Mouse (Mus musculus) CD4-positive, CD25-positive, alpha-beta regulatory T cell, adult 2 months (primary cell): Measurements from ENCODE around the gene Lsm2.
"Not testable (repeated sequence)": the region's sequence is repeated elsewhere in the genome, so short reads cannot be mapped to it uniquely, and the experiment has no call there.

ENCODE experiments used
- DNase-seq: peaks from one replicate; pipeline ENCODE4 v3.0.0-alpha.2; 2012; ENCODE audit warnings: low read depth, low spot score

Gene Lsm2

DNA sequence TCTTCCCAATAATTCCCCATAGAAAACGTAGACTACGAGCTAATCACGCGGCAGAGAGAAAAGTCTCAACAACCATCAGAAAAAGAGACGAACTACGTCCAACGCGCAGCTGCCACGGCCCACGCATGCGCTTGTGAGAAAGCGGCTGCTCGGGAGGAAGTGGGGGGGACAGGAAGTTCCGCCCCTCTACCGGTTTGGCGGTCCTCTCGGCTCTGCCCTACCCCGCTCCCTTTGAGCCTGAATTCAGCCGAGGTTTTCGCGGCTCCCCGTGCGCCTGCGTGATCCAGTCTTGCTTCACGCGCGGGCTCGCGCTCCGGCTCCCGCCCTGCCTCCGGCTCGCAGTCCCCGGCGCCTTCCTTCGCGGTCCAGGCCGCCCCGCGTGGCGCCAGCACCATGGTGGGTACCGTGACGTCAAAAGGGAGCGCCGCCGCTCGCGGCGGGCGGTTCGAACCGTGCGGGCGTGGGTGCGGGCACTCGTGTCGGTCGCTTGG lies at the start of gene Lsm2:
Gene Lsm2, plus strand, starts transcription at position 173 of the 491 bp plus-strand sequence.
- peak; percentile 96 for DNase-seq

- DNase-seq = peak; percentile 47
Observed at GRCm38 (mm10) chr17:34932287-34932686, 49.4 kb upstream of the Lsm2 start.

- DNase-seq = no peak
Observed at GRCm38 (mm10) chr17:34934031-34934430, 47.6 kb upstream of the Lsm2 start.

- no peak for DNase-seq
Observed at GRCm38 (mm10) chr17:34934830-34935229, 46.8 kb upstream of the Lsm2 start.

GRCm38 (mm10) chr17:34937960-34938505 lies 43.6 kb upstream of the Lsm2 start:
- DNase-seq = no peak

GRCm38 (mm10) chr17:34941344-34942041 lies 40.2 kb upstream of the Lsm2 start:
- DNase-seq = no peak

- DNase-seq = no peak
Observed at GRCm38 (mm10) chr17:34943128-34943815, 38.4 kb upstream of the Lsm2 start.

- no peak for DNase-seq
Observed at GRCm38 (mm10) chr17:34944362-34944761, 37.3 kb upstream of the Lsm2 start.

- no peak for DNase-seq
Observed at GRCm38 (mm10) chr17:34946486-34947140, 35.0 kb upstream of the Lsm2 start.

- DNase-seq = peak; percentile 62
Observed at GRCm38 (mm10) chr17:34947606-34948005, 34.1 kb upstream of the Lsm2 start.

GRCm38 (mm10) chr17:34948721-34949552 lies 32.7 kb upstream of the Lsm2 start:
- not testable (repeated sequence) for DNase-seq

GRCm38 (mm10) chr17:34949553-34949969 lies 32.1 kb upstream of the Lsm2 start:
- no peak for DNase-seq

DNA sequence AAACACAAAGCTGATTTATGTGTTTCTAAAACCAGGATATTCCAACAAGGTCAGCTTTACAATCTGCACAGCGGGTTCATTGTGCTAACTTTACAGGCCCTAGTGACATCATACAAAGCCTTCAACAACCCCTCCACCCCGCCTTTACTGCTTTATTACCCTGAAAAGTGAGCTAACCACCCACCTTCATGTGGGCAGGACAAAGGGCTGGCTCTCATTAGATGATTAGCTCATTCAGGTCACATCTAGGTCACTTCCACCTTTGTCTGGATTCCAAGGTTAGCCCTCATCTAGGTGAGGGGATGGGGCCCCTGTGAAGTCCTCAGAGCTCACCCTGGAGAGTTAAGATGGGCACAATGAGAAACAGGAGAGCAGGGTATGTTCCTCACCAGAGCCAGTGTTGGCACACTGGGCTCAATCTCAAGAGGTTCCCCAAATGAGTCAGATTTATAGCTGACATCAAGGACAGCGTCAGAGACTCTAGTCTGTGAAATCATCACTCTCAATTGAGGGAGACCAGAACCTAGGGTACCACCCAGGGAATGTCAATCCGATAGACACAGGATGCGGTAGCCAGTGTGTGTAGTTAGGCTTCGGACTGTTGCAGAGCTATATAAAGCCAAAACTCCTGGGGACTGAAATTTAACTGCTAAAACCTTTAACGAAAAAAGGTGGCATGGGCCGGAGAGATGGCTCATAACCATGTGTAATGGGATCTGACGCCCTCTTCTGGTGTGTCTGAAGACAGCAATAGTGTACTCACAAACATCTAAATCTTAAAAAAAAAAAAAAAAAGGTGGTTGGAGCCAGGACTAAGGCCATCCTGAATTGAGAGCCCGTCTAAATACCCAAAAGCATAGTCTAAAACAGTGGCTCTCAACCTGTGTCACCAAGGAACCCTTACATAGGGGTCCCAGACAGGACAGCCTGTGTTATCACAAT lies 30.9 kb upstream of the Lsm2 start:
- no peak for DNase-seq

- DNase-seq = no peak
Observed at GRCm38 (mm10) chr17:34951636-34952377, 29.9 kb upstream of the Lsm2 start.

- DNase-seq = peak; percentile 83
Observed at GRCm38 (mm10) chr17:34952378-34953040, 29.2 kb upstream of the Lsm2 start.

DNA sequence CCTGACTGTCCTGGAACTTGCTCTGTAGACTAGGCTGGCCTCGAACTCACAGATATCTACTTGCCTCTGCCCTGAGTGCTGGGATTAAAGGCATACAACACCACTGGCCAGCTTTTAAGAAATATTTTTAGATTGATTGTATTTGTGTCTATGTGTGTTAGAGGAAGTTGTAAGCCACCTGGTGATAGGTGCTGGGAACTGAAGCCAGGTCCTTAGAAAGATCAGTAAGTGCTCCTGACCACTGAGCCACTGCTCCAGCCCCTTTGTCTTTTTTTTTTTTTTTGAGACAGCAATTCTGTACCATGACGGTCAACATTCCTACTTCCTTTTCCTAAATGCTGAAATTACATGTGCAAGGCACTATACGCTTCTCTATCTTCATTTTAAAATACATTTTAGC lies 28.4 kb upstream of the Lsm2 start:
- DNase-seq = no peak

- DNase-seq = no peak
Observed at GRCm38 (mm10) chr17:34953904-34954303, 27.8 kb upstream of the Lsm2 start.

DNA sequence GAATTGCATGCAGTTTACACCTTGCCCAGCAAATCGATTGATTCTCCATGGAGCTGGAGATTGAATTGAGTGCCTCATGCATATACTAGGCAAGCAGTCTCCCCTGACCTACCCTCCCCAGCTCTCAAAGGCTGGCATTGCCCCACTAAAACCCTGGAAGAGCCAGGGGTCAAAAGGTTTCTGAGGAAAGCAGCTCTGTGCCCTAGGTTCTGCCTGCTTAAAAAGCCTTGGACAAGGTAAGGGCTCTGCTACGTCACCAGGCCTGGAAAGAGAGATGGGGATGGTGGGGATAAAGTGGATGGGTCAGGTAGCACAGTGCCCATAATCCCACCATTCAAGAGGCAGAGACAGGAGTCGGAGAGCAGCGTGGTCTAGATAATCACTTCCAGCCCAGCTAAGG lies 26.8 kb upstream of the Lsm2 start:
- no peak for DNase-seq

GRCm38 (mm10) chr17:34955884-34956283 lies 25.8 kb upstream of the Lsm2 start:
- no peak for DNase-seq
